Mouse (Mus musculus) frontal cortex, adult (tissue): ENCODE results near the gene Tctex1d2.

Source experiments
- ATAC-seq: cut with Nextera tagmentation; 2 replicates; pipeline ENCODE4 v1.9.2; 2017; ENCODE audit warnings: mild to moderate bottlenecking, moderate library complexity, mixed read lengths; ENCODE audit not compliant: low TSS enrichment

Gene Tctex1d2

DNA sequence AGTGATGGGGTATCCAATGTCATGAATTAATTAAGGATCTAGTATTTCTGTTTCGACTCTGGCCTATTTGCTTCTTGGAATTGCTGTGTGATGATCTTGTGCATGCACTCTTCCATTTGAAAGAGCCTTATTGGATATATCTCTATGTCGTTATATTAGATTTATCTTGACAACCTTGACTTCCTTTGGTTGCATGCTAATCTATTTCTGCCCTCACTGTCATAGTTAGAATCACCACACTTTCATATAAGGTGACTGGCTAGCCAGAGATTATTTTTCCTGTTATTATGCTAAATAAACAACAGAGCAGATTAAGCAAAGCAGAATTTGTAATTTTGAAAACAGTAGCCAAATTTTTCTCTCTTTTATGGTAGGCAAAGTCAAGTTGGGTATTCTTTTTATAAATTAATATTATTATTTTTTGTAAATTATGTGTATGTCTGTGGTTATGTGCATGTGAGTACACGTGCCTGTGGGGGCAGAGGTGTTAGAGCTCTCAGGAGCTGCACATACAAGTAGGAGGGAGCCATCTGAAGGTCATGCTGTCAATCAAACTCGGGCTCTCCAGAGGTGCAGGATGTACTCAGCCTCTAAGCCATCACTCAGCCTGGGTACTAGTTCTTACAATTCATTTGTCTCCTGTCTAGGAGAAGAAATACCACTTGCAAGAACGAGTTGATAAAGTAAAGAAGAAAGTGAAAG, 50.1 kb downstream of the Tctex1d2 start:
- ATAC-seq: no peak

DNA sequence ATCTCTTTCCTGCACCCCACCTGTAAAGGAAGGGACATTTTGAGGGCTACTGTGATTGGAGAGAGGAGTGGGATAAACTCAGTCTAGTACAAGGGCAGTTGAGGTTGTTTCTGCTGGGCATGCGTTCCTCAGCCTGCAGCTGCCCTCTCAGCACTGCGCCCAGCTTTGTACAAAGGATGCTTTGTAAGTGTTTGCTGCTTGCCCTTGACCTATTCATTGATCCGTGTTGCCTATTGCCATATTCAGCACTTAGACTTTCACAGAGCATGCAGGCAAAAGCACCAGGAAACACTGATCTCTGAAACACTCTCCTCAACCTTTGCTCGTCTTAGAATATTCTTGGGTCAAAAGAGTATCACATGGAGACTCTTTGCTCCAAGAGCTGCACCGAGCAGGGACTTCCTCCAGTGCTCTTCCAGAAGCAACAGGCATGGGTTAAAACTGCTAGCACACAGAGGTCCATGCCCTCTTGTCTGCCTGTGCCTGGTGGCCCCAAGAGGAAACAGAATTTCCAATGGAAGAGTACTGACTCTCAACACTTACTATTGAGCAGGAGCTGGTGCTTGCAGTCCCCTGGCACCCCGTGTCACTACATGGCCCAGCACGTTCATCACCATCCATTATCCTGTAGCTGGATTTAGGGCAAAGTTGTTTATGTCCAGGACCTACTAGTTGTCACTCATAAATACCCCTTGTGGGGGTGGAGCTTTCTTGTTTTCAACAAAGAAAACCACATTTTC, 52.9 kb downstream of the Tctex1d2 start:
- peak; percentile 70 for ATAC-seq

DNA sequence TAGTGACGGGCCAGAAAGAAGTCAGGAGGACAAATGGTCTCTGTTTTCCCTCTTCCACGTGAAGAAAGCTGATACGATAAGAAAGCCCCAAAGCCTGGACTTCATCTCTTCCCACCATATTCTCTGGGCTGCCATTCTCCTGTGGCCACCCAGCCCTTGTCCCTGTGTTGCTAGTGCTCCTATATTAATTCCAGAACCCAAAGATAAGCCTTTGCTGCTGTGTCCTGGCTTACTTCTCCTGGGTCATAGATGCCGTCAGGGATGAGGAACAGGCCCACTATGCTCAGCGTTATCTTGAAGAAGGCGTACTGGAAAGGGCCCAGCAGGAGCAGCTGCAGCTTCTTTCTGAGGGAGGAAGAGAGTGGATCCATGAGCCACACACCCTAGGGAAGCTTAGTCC, 57.8 kb downstream of the Tctex1d2 start:
- ATAC-seq: peak; percentile 59; the same call in 1 of the 2 replicates
